Mouse (Mus musculus) testis, postnatal 10 days (tissue): ENCODE data around the gene Thbs4.
"Not testable (repeated sequence)": the region's sequence is repeated elsewhere in the genome, so short reads cannot be mapped to it uniquely, and the experiment has no call there.

Experiments used
- DNase-seq: peaks from one replicate; pipeline ENCODE4 v3.0.0; 2021; ENCODE audit warnings: low spot score

The Thbs4 gene

GRCm38 (mm10) chr13:92794462-92795214 lies at the start of gene Thbs4:
Thbs4 (minus strand) TSS chr13:92794818.
- DNase-seq, result peak; percentile 45

GRCm38 (mm10) chr13:92833162-92833561 lies 38.5 kb upstream of the Thbs4 start:
- no peak for DNase-seq

GRCm38 (mm10) chr13:92828820-92829219 lies 34.2 kb upstream of the Thbs4 start:
- no peak for DNase-seq

- no peak for DNase-seq
These were observed 22.7 kb upstream of the Thbs4 start for GRCm38 (mm10) chr13:92817357-92817756.

GRCm38 (mm10) chr13:92816329-92816728 lies 21.7 kb upstream of the Thbs4 start:
- no peak for DNase-seq

GRCm38 (mm10) chr13:92810592-92810991 lies 16.0 kb upstream of the Thbs4 start:
- not testable (repeated sequence) for DNase-seq

- DNase-seq, result no peak
These were observed 13.2 kb upstream of the Thbs4 start for GRCm38 (mm10) chr13:92807849-92808248.

- no peak for DNase-seq
These were observed 12.2 kb upstream of the Thbs4 start for GRCm38 (mm10) chr13:92806785-92807184.

GRCm38 (mm10) chr13:92799306-92799925 lies 4.8 kb upstream of the Thbs4 start:
- no peak for DNase-seq

GRCm38 (mm10) chr13:92798830-92799229 lies 4.2 kb upstream of the Thbs4 start:
- no peak for DNase-seq

- no peak for DNase-seq
These were observed 982 bp downstream of the Thbs4 start for GRCm38 (mm10) chr13:92793636-92794035.

GRCm38 (mm10) chr13:92791474-92791873 lies 3.1 kb downstream of the Thbs4 start:
- DNase-seq, result no peak

- DNase-seq, result no peak
These were observed 10.3 kb downstream of the Thbs4 start for GRCm38 (mm10) chr13:92784311-92784710.

GRCm38 (mm10) chr13:92783551-92783950 lies 11.1 kb downstream of the Thbs4 start:
- no peak for DNase-seq

GRCm38 (mm10) chr13:92780927-92781326 lies 13.7 kb downstream of the Thbs4 start:
- no peak for DNase-seq

GRCm38 (mm10) chr13:92780076-92780475 lies 14.5 kb downstream of the Thbs4 start:
- no peak for DNase-seq

- DNase-seq, result no peak
These were observed 16.0 kb downstream of the Thbs4 start for GRCm38 (mm10) chr13:92778642-92779041.

GRCm38 (mm10) chr13:92775916-92776315 lies 18.7 kb downstream of the Thbs4 start:
- DNase-seq, result no peak

- no peak for DNase-seq
These were observed 19.7 kb downstream of the Thbs4 start for GRCm38 (mm10) chr13:92774887-92775286.

- no peak for DNase-seq
These were observed 22.1 kb downstream of the Thbs4 start for GRCm38 (mm10) chr13:92772500-92772899.

- DNase-seq, result no peak
These were observed 23.1 kb downstream of the Thbs4 start for GRCm38 (mm10) chr13:92771566-92771965.

- no peak for DNase-seq
These were observed 29.0 kb downstream of the Thbs4 start for GRCm38 (mm10) chr13:92765454-92766242.

- peak; percentile 25 for DNase-seq
These were observed 32.3 kb downstream of the Thbs4 start for GRCm38 (mm10) chr13:92762322-92762721.
